Mouse (Mus musculus) heart, embryonic 10.5 days (tissue): Measurements from ENCODE around the gene Mylk2. TPM values are rescaled to one million over a fixed set of nuclear protein-coding genes. Genes with fewer than 3 reads are reported as not detected.

ENCODE experiments used
- DNase-seq: peaks from one replicate; pipeline ENCODE4 v3.0.0-alpha.2; 2017; ENCODE audit warnings: low spot score
- H3K27ac ChIP-seq: fragments of 300-500 bp; sonication (generic); 2 replicates; pipeline ENCODE4 v1.5.1; 2016; ENCODE audit warnings: mild to moderate bottlenecking
- H3K27me3 ChIP-seq: fragments of 300-500 bp; sonication (generic); 2 replicates; pipeline ENCODE4 v1.6.1; 2016; ENCODE audit warnings: mild to moderate bottlenecking; ENCODE audit not compliant: poor library complexity, insufficient read depth, severe bottlenecking
- H3K36me3 ChIP-seq: fragments of 300-500 bp; sonication (generic); 2 replicates; pipeline ENCODE4 v1.6.1; 2016; ENCODE audit warnings: mild to moderate bottlenecking, moderate library complexity
- H3K4me1 ChIP-seq: fragments of 300-500 bp; sonication (generic); 2 replicates; pipeline ENCODE4 v1.6.1; 2016; ENCODE audit warnings: mild to moderate bottlenecking
- H3K4me3 ChIP-seq: fragments of 300-500 bp; sonication (generic); 2 replicates; pipeline ENCODE4 v1.5.1; 2016; ENCODE audit warnings: mild to moderate bottlenecking, moderate library complexity
- H3K9me3 ChIP-seq: fragments of 300-500 bp; sonication (generic); 2 replicates; pipeline ENCODE4 v1.6.1; 2016; ENCODE audit warnings: mild to moderate bottlenecking, moderate library complexity
- WGBS: fragments of 180-500 bp; shearing (Covaris S2); methylation state at CpG from one replicate; pipeline ENCODE4 v1.1.7; 2016; 5-methylcytosine and 5-hydroxymethylcytosine counted together
- polyA plus RNA-seq: library from polyadenylated mRNA; unstranded; fragments of >200 nt; fragmentation: Nextera tagmentation; extraction: Ambion mirVana; gene quantifications from 2 replicates; pipeline ENCODE4 v1.2.1, GENCODE M21; 2016

Mylk2 gene
- polyA plus RNA-seq, 1 experiment from 2014 or later: 0.05 TPM

GRCm38 (mm10) chr2:152933614-152934013 lies 22.5 kb downstream of the Mylk2 start:
- Histone ChIP-seq H3K27me3 (peaks cover 56% of the 10 kb centered on the region), H3K4me1 (peaks cover 36% of the 10 kb centered on the region), H3K36me3 (no peaks in the 10 kb centered on the region), H3K9me3 (no peaks in the 10 kb centered on the region), H3K4me3 (no peak overlapping the region), H3K27ac (no peak overlapping the region)
- DNase-seq: no peak
- 34% methylated on average over 5 of the region's 5 CpGs for WGBS

- Histone ChIP-seq H3K4me3 (no peak overlapping the region), H3K27ac (no peak overlapping the region), H3K27me3 (peaks cover 87% of the 10 kb centered on the region), H3K9me3 (no peaks in the 10 kb centered on the region), H3K4me1 (peaks cover 14% of the 10 kb centered on the region), H3K36me3 (no peaks in the 10 kb centered on the region)
- WGBS: 10% methylated on average over 4 of the region's 4 CpGs
- DNase-seq: no peak
Observed at GRCm38 (mm10) chr2:152939846-152940245, 28.7 kb downstream of the Mylk2 start.

- Histone ChIP-seq H3K4me3 (no peak overlapping the region), H3K27ac (no peak overlapping the region), H3K36me3 (no peaks in the 10 kb centered on the region), H3K27me3 (peaks cover 87% of the 10 kb centered on the region), H3K4me1 (peaks cover 14% of the 10 kb centered on the region), H3K9me3 (no peaks in the 10 kb centered on the region)
- 82% methylated on average over 6 of the region's 6 CpGs for WGBS
- DNase-seq: no peak
Observed at GRCm38 (mm10) chr2:152941106-152941505, 30.0 kb downstream of the Mylk2 start.

- H3K4me3 ChIP-seq: no peak overlapping the region
- no peak for DNase-seq
- no peaks in the 10 kb centered on the region for H3K36me3 ChIP-seq
- H3K27ac ChIP-seq: no peak overlapping the region
- WGBS: 25% methylated on average over 7 of the region's 7 CpGs
- peaks cover 88% of the 10 kb centered on the region for H3K27me3 ChIP-seq
- peaks cover 14% of the 10 kb centered on the region for H3K4me1 ChIP-seq
- no peaks in the 10 kb centered on the region for H3K9me3 ChIP-seq
Observed at GRCm38 (mm10) chr2:152941776-152942175, 30.6 kb downstream of the Mylk2 start.

GRCm38 (mm10) chr2:152942898-152943515 lies 31.9 kb downstream of the Mylk2 start:
- H3K27me3 ChIP-seq: peaks cover 99% of the 10 kb centered on the region
- DNase-seq: no peak
- H3K4me3 ChIP-seq: peak overlapping the region; percentile 68
- no peaks in the 10 kb centered on the region for H3K36me3 ChIP-seq
- peak overlapping the region; percentile 62 for H3K27ac ChIP-seq
- no peaks in the 10 kb centered on the region for H3K9me3 ChIP-seq
- under 1% methylated on average over 64 of the region's 65 CpGs for WGBS
- H3K4me1 ChIP-seq: peaks cover 14% of the 10 kb centered on the region

GRCm38 (mm10) chr2:152943568-152943967 lies 32.4 kb downstream of the Mylk2 start:
- Histone ChIP-seq H3K9me3 (no peaks in the 10 kb centered on the region), H3K27ac (0 out of 2 replicates have a peak overlapping the region, but pooled peaks have one; percentile 62), H3K4me1 (peaks cover 14% of the 10 kb centered on the region), H3K27me3 (peaks cover 99% of the 10 kb centered on the region), H3K36me3 (no peaks in the 10 kb centered on the region), H3K4me3 (peak overlapping the region; percentile 68)
- no peak for DNase-seq
- 5% methylated on average over 8 of the region's 8 CpGs for WGBS

GRCm38 (mm10) chr2:152944013-152944412 lies 32.9 kb downstream of the Mylk2 start:
- no peaks in the 10 kb centered on the region for H3K9me3 ChIP-seq
- H3K27ac ChIP-seq: no peak overlapping the region
- peaks cover 14% of the 10 kb centered on the region for H3K4me1 ChIP-seq
- H3K36me3 ChIP-seq: no peaks in the 10 kb centered on the region
- H3K4me3 ChIP-seq: no peak overlapping the region
- no peak for DNase-seq
- peaks cover 99% of the 10 kb centered on the region for H3K27me3 ChIP-seq
- 53% methylated on average over 9 of the region's 9 CpGs for WGBS

- Histone ChIP-seq H3K36me3 (no peaks in the 10 kb centered on the region), H3K4me3 (no peak overlapping the region), H3K27ac (no peak overlapping the region), H3K27me3 (peaks cover 100% of the 10 kb centered on the region), H3K9me3 (no peaks in the 10 kb centered on the region), H3K4me1 (peaks cover 32% of the 10 kb centered on the region)
- 67% methylated on average over 7 of the region's 7 CpGs for WGBS
- DNase-seq: no peak
Observed at GRCm38 (mm10) chr2:152947098-152947497, 35.9 kb downstream of the Mylk2 start.

GRCm38 (mm10) chr2:152948438-152949020 lies 37.4 kb downstream of the Mylk2 start:
- peaks cover 97% of the 10 kb centered on the region for H3K27me3 ChIP-seq
- no peaks in the 10 kb centered on the region for H3K9me3 ChIP-seq
- 83% methylated on average over 5 of the region's 5 CpGs for WGBS
- H3K36me3 ChIP-seq: no peaks in the 10 kb centered on the region
- H3K4me3 ChIP-seq: no peak overlapping the region
- peaks cover 22% of the 10 kb centered on the region for H3K4me1 ChIP-seq
- H3K27ac ChIP-seq: no peak overlapping the region
- DNase-seq: no peak

GRCm38 (mm10) chr2:152950358-152951064 lies 39.4 kb downstream of the Mylk2 start:
- Histone ChIP-seq H3K27me3 (peaks cover 89% of the 10 kb centered on the region), H3K27ac (no peak overlapping the region), H3K4me3 (peak overlapping the region; percentile 78), H3K36me3 (no peaks in the 10 kb centered on the region), H3K9me3 (no peaks in the 10 kb centered on the region), H3K4me1 (peaks cover 20% of the 10 kb centered on the region)
- whole genome bisulfite sequencing: 42% methylated on average over 11 of the region's 11 CpGs
- no peak for DNase-seq

GRCm38 (mm10) chr2:152951065-152951849 lies 40.1 kb downstream of the Mylk2 start, which contains the start of gene Dusp15:
TSS of gene Dusp15 (minus strand) at chr2:152951698.
- peak within 1 kb of the TSS; percentile 78 for H3K4me3 ChIP-seq
- no peaks in the 10 kb centered on the region for H3K9me3 ChIP-seq
- peaks cover 20% of the 10 kb centered on the region for H3K4me1 ChIP-seq
- 1% methylated on average over 54 of the region's 54 CpGs for WGBS
- no peak for DNase-seq
- H3K36me3 ChIP-seq: no peaks in the 10 kb centered on the region
- H3K27ac ChIP-seq: peak within 1 kb of the TSS; percentile 67
- peaks cover 89% of the 10 kb centered on the region for H3K27me3 ChIP-seq

- no peaks in the 10 kb centered on the region for H3K9me3 ChIP-seq
- peak overlapping the region; percentile 78 for H3K4me3 ChIP-seq
- H3K36me3 ChIP-seq: no peaks in the 10 kb centered on the region
- peaks cover 20% of the 10 kb centered on the region for H3K4me1 ChIP-seq
- WGBS: 22% methylated on average over 13 of the region's 13 CpGs
- H3K27me3 ChIP-seq: peaks cover 87% of the 10 kb centered on the region
- 0 out of 2 replicates have a peak overlapping the region, but pooled peaks have one; percentile 67 for H3K27ac ChIP-seq
- DNase-seq: no peak
Observed at GRCm38 (mm10) chr2:152951850-152952720, 40.9 kb downstream of the Mylk2 start.
